Mouse (Mus musculus): Measurements from ENCODE around the gene Nlgn1. TPM values are rescaled to one million over a fixed set of nuclear protein-coding genes. Genes with fewer than 3 reads are reported as not detected.

Gene Nlgn1
- polyA plus RNA-seq, 1 experiment: not detected

DNA sequence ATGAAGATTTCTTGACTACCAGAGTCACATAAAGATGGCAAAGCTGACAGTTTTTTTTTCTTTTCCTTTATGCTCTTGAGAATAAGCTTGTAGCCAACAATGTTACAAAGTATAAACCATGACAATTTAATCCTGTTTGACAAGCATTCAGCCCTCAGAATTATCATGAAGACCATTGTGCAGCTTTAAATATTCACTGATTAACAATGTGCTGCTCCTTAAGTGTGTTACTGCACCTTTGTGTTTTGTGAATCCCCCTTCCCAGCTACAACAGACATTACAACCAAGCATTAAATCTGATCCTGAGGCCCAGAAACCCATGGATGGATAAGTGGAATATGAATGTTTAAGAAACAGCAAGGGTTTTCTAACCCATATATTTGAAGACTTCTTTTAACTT is 434.8 kb downstream of the Nlgn1 start:
- Histone ChIP-seq H3K27me3 (ENCODE audit: control insufficient read depth, insufficient read depth, low read length) (no peaks in the 10 kb centered on the region), H3K4me3 (ENCODE audit: extremely low read depth, insufficient read depth, insufficient read length) (no peak overlapping the region), H3K4me1 (ENCODE audit: control insufficient read depth, insufficient read depth, insufficient read length) (no peaks in the 10 kb centered on the region), H3K27ac (ENCODE audit: insufficient read depth, low read length) (no peak overlapping the region), H3K36me3 (ENCODE audit: control insufficient read depth, insufficient read depth, low read length) (no peaks in the 10 kb centered on the region)
- DNase-seq (ENCODE audit: low read depth in 1 of 2, low spot score in 2 of 2): no peak
- TF ChIP-seq POLR2A (IDR thresholded peaks at IDR 0.05; ENCODE audit: low read depth, low read length) (no peak), CTCF (IDR thresholded peaks at IDR 0.05; ENCODE audit: extremely low read depth, insufficient read depth, insufficient read length, insufficient replicate concordance) (no peak)

DNA sequence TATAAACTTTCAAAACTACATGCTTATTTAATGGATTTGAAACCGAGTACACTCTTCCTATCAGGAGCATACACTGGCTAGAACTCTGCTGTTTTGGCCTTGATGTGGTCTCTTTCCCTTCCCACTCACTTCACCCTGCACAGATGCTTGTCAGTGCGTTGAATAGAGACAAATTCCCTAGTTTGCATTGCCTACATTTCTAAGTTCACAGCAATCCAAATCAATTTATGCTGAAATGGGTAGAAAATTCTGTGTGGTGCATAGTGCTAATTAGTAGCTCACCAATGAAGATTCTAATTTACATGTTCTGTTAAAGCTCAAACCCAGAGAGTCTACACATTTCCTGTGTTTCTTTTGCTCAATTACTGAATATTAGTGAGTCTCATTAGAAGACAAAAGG is 447.5 kb downstream of the Nlgn1 start:
- no peak for TF ChIP-seq CTCF (IDR thresholded peaks at IDR 0.05; ENCODE audit: extremely low read depth, insufficient read depth, insufficient read length, insufficient replicate concordance)
- no peak for TF ChIP-seq POLR2A (IDR thresholded peaks at IDR 0.05; ENCODE audit: low read depth, low read length)
- no peak for DNase-seq (ENCODE audit: low read depth in 1 of 2, low spot score in 2 of 2)
- no peaks in the 10 kb centered on the region for H3K27me3 ChIP-seq (ENCODE audit: control insufficient read depth, insufficient read depth, low read length)
- no peaks in the 10 kb centered on the region for H3K36me3 ChIP-seq (ENCODE audit: control insufficient read depth, insufficient read depth, low read length)
- H3K4me1 ChIP-seq (ENCODE audit: control insufficient read depth, insufficient read depth, insufficient read length): no peaks in the 10 kb centered on the region
- no peak overlapping the region for H3K27ac ChIP-seq (ENCODE audit: insufficient read depth, low read length)
- no peak overlapping the region for H3K4me3 ChIP-seq (ENCODE audit: extremely low read depth, insufficient read depth, insufficient read length)
- WGBS: 66% methylated on average over 2 of the region's 2 CpGs

DNA sequence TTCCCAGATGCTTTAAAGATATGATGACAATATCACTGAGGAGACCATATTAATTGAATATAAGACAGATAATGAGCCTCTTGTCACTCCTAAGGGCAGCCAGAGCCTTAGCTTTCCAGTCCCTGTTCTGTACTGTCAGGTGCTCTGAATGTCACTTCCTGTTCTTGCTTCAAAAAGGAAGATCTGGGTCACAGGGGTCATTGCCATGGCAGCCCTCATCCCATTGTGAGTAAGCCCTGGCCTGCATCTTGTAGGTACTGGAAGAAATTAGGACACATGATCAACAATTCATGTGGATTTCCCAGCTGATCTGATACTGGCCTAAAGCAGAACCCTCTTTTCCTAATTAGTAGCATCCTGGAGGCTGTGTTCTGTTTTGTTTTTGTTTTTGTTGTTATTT is 463.1 kb downstream of the Nlgn1 start:
- TF ChIP-seq CTCF (IDR thresholded peaks at IDR 0.05; ENCODE audit: extremely low read depth, insufficient read depth, insufficient read length, insufficient replicate concordance) (no peak), POLR2A (IDR thresholded peaks at IDR 0.05; ENCODE audit: low read depth, low read length) (no peak)
- no peaks in the 10 kb centered on the region for H3K4me1 ChIP-seq (ENCODE audit: control insufficient read depth, insufficient read depth, insufficient read length)
- H3K27ac ChIP-seq (ENCODE audit: insufficient read depth, low read length): no peak overlapping the region
- no peak overlapping the region for H3K4me3 ChIP-seq (ENCODE audit: extremely low read depth, insufficient read depth, insufficient read length)
- H3K27me3 ChIP-seq (ENCODE audit: control insufficient read depth, insufficient read depth, low read length): no peaks in the 10 kb centered on the region
- DNase-seq (ENCODE audit: low read depth in 1 of 2, low spot score in 2 of 2): no peak
- H3K36me3 ChIP-seq (ENCODE audit: control insufficient read depth, insufficient read depth, low read length): no peaks in the 10 kb centered on the region

DNA sequence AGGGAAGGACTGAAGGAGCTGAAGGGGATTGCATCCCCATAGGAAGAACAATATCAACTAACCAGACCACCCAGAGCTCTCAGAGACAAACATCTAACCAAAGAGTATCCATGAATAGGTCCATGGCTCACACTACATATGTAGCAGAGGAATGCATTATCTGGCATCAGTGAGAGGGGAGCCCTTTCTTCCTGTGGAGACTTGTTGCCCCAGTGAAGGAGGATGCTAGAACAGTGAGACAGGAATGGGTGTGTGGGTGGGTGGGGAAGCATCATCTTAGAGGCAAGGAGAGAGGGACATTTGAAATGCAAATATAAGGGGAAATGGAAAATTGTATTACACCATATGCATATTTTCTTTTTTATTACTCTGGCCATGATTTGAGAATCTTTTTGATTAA is 473.9 kb downstream of the Nlgn1 start:
- Histone ChIP-seq H3K27me3 (ENCODE audit: control insufficient read depth, insufficient read depth, low read length) (no peaks in the 10 kb centered on the region), H3K27ac (ENCODE audit: insufficient read depth, low read length) (no peak overlapping the region), H3K4me3 (ENCODE audit: extremely low read depth, insufficient read depth, insufficient read length) (no peak overlapping the region), H3K4me1 (ENCODE audit: control insufficient read depth, insufficient read depth, insufficient read length) (no peaks in the 10 kb centered on the region), H3K36me3 (ENCODE audit: control insufficient read depth, insufficient read depth, low read length) (no peaks in the 10 kb centered on the region)
- TF ChIP-seq POLR2A (IDR thresholded peaks at IDR 0.05; ENCODE audit: low read depth, low read length) (no peak), CTCF (IDR thresholded peaks at IDR 0.05; ENCODE audit: extremely low read depth, insufficient read depth, insufficient read length, insufficient replicate concordance) (no peak)
- DNase-seq (ENCODE audit: low read depth in 1 of 2, low spot score in 2 of 2): no peak

DNA sequence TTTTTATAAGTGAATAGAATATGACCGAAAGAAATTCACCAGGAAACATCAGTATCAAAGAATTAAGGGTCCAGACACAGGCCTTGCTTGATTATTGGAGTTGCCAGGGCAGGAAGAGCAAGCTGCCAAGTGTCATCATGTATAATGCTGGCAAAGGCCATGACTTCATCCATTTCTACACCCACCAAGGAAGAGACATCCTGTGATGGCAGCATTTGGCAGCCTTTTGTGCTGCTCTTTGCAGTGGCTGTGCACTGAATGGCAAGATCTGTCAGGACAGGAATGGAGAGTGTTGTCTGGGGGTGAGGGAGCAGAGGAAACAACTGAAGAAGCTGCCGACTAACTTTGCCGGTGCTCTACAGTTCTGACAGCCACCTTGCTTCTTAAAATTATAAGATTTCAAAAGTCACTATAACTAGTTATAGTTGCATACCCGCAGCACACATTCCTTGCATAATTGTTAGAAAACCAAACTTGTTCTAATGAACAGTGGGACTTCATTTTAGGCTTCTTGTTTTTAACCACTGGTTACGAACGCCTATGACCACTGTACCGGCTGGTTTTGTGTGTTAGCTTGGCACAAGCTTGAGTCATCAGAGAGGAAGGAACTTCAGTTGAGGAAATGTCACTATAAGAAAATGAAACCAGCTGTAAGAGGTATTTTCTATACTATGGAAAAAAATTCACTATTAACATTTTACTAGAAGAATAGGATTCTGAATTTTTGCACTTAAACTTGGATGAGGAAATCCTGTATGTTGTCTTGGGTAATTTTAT is 487.4 kb downstream of the Nlgn1 start:
- WGBS: 55% methylated on average over 7 of the region's 7 CpGs
- DNase-seq (ENCODE audit: low read depth in 1 of 2, low spot score in 2 of 2): no peak
- Histone ChIP-seq H3K27me3 (ENCODE audit: control insufficient read depth, insufficient read depth, low read length) (no peaks in the 10 kb centered on the region), H3K4me3 (ENCODE audit: extremely low read depth, insufficient read depth, insufficient read length) (no peak overlapping the region), H3K36me3 (ENCODE audit: control insufficient read depth, insufficient read depth, low read length) (no peaks in the 10 kb centered on the region), H3K27ac (ENCODE audit: insufficient read depth, low read length) (no peak overlapping the region), H3K4me1 (ENCODE audit: control insufficient read depth, insufficient read depth, insufficient read length) (no peaks in the 10 kb centered on the region)
- TF ChIP-seq POLR2A (IDR thresholded peaks at IDR 0.05; ENCODE audit: low read depth, low read length) (no peak), CTCF (IDR thresholded peaks at IDR 0.05; ENCODE audit: extremely low read depth, insufficient read depth, insufficient read length, insufficient replicate concordance) (no peak)

DNA sequence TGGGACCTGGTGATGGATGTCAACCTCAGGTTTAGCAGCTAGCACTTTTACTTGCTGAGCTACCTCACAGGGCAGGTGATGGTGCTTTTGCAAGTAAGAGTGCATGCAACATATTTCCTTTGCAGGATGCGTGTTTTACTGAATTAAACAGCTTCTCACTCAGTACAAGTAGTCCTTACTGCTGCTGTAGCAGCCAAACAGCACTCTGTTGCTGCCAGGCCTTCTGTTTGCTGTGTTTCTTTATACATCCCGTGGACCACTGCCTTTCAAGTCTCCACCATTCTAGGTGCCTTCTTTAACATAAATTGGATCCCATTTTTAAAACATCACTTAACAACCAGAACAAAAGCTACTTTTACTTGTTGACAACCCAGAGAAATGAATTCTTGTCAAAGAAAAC is 502.0 kb downstream of the Nlgn1 start:
- Histone ChIP-seq H3K27me3 (ENCODE audit: control insufficient read depth, insufficient read depth, low read length) (no peaks in the 10 kb centered on the region), H3K36me3 (ENCODE audit: control insufficient read depth, insufficient read depth, low read length) (no peaks in the 10 kb centered on the region), H3K4me3 (ENCODE audit: extremely low read depth, insufficient read depth, insufficient read length) (no peak overlapping the region), H3K4me1 (ENCODE audit: control insufficient read depth, insufficient read depth, insufficient read length) (no peaks in the 10 kb centered on the region), H3K27ac (ENCODE audit: insufficient read depth, low read length) (no peak overlapping the region)
- WGBS: 67% methylated on average over 2 of the region's 2 CpGs
- TF ChIP-seq CTCF (IDR thresholded peaks at IDR 0.05; ENCODE audit: extremely low read depth, insufficient read depth, insufficient read length, insufficient replicate concordance) (no peak), POLR2A (IDR thresholded peaks at IDR 0.05; ENCODE audit: low read depth, low read length) (no peak)
- no peak for DNase-seq (ENCODE audit: low read depth in 1 of 2, low spot score in 2 of 2)

DNA sequence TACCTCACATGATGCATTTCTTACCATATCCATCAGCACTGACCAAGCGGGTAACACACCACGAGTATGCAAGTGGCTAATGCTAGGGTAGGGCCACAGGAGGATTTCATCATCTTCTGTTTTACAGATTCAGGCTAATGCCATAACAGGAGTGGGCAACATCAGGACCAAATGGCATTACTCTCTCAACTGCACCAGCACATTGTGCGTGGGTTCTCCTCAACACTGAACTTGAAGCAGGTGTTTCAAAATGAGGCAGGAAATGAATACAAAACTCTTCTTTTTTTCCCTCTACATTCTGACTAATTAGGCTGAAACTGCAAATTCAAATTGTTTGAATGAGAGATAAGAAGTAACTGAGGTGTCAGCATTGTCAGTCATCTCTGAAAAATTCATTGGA is 518.9 kb downstream of the Nlgn1 start:
- Histone ChIP-seq H3K4me1 (ENCODE audit: control insufficient read depth, insufficient read depth, insufficient read length) (no peaks in the 10 kb centered on the region), H3K36me3 (ENCODE audit: control insufficient read depth, insufficient read depth, low read length) (no peaks in the 10 kb centered on the region), H3K27ac (ENCODE audit: insufficient read depth, low read length) (no peak overlapping the region), H3K4me3 (ENCODE audit: extremely low read depth, insufficient read depth, insufficient read length) (no peak overlapping the region), H3K27me3 (ENCODE audit: control insufficient read depth, insufficient read depth, low read length) (no peaks in the 10 kb centered on the region)
- no peak for DNase-seq (ENCODE audit: low read depth in 1 of 2, low spot score in 2 of 2)
- 89% methylated on average over 3 of the region's 3 CpGs for WGBS
- no peak for TF ChIP-seq POLR2A (IDR thresholded peaks at IDR 0.05; ENCODE audit: low read depth, low read length)
- TF ChIP-seq CTCF (IDR thresholded peaks at IDR 0.05; ENCODE audit: extremely low read depth, insufficient read depth, insufficient read length, insufficient replicate concordance): no peak
